Mouse (Mus musculus) liver, adult 2 months (tissue): ENCODE data around the gene Gab2.

Experiments
- CTCF ChIP-seq: fragments of 200-500 bp; IDR thresholded peaks from 2 replicates; pipeline ENCODE4 v1.5.1; 2011; ENCODE audit warnings: low read depth, low read length, control low read depth
- POLR2A ChIP-seq: fragments of 200-500 bp; IDR thresholded peaks from 2 replicates; pipeline ENCODE4 v1.6.1; 2011; ENCODE audit warnings: low read length, control low read depth; ENCODE audit not compliant: insufficient read depth; ENCODE audit errors: extremely low read depth

- TF ChIP-seq CTCF (no peak), POLR2A (no peak)
Observed at GRCm38 (mm10) chr7:97314646-97315045, 233.3 kb downstream of the Gab2 start.
